Mouse (Mus musculus): Measurements from ENCODE around the gene Olfr764-ps1. TPM values are rescaled to one million over a fixed set of nuclear protein-coding genes. Genes with fewer than 3 reads are reported as not detected.
"Not testable (repeated sequence)": the region's sequence is repeated elsewhere in the genome, so short reads cannot be mapped to it uniquely, and the experiment has no call there.

Gene Olfr764-ps1
- polyA plus RNA-seq, 1 experiment = not detected

GRCm38 (mm10) chr10:129014477-129014876 is 25.2 kb downstream of the Olfr764-ps1 start:
- no peak overlapping the region for H3K4me3 ChIP-seq (ENCODE audit: control insufficient read depth, insufficient read depth, low read length)
- no peak for DNase-seq
- no peaks in the 10 kb centered on the region; the same call in 1 of the 2 replicates for H3K4me1 ChIP-seq (replicated peaks; ENCODE audit: control insufficient read depth, insufficient read depth, low read length)
- TF ChIP-seq POLR2A (IDR thresholded peaks at IDR 0.05; ENCODE audit: control insufficient read depth, extremely low read depth, insufficient read depth, low read length, poor library complexity) (no peak), CTCF (IDR thresholded peaks at IDR 0.05; ENCODE audit: borderline replicate concordance, control insufficient read depth, extremely low read depth, insufficient read depth, low read length, poor library complexity) (no peak)
- no peaks in the 10 kb centered on the region for H3K36me3 ChIP-seq (ENCODE audit: control insufficient read depth, insufficient read depth, low read length)
- H3K27me3 ChIP-seq (ENCODE audit: control insufficient read depth, insufficient read depth, low read length) = no peaks in the 10 kb centered on the region
- H3K27ac ChIP-seq (ENCODE audit: control insufficient read depth, insufficient read depth, low read length) = no peak overlapping the region

DNA sequence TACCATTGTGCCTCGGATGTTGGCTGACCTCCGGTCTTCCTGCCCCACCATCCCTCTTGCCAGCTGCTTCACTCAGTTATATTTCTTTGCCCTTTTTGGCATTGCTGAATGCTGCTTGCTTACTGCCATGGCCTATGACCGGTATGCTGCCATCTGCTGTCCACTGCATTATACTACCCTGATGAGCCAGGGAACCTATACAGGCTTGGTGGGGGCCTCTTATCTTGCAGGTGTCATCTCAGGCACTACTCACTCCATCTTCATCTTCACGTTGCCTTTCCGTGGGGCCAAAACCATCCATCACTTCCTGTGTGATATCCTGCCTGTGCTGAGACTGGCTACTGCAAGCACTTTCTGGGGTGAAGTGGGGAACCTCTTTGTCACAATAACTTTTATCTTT is 28.2 kb downstream of the Olfr764-ps1 start:
- not testable (repeated sequence) for DNase-seq; H3K27me3 ChIP-seq (ENCODE audit: control insufficient read depth, insufficient read depth, low read length); H3K27ac ChIP-seq (ENCODE audit: control insufficient read depth, insufficient read depth, low read length); H3K4me3 ChIP-seq (ENCODE audit: control insufficient read depth, insufficient read depth, low read length); H3K4me1 ChIP-seq (replicated peaks; ENCODE audit: control insufficient read depth, insufficient read depth, low read length); H3K36me3 ChIP-seq (ENCODE audit: control insufficient read depth, insufficient read depth, low read length)
- 65% methylated on average over 2 of the region's 5 CpGs for WGBS

DNA sequence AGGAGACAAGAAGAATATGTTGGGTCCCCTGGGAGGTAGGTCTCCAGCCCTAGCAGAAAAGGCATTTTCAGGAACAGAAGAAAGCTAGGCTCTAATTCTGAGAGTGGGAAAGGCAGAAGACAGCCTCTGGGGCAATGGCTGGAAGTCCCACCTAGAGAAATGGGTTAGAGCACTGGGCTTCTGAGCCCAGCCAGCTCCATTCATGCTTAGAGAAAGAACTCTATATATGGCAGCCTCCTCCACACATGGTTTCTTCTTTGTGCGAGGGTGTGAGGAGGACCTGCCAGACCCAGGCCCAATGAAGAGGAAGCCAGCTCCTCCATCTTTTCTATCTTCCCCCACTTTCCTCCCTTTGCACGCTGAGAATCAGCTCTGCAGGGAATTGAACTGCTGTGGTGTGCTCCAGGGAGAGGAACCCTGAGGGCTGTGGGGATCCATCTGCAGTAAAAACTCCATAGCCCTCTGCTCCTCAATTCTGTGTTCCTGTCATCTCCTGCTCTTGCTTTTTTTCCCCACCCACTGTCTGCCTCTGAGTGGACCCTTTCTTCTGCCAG is 29.3 kb downstream of the Olfr764-ps1 start, which contains the start of gene Olfr763:
Olfr763 (plus strand) TSS at position 504 of the 554 bp plus-strand sequence.
- no peak for TF ChIP-seq POLR2A (IDR thresholded peaks at IDR 0.05; ENCODE audit: control insufficient read depth, extremely low read depth, insufficient read depth, low read length, poor library complexity)
- no peak for TF ChIP-seq CTCF (IDR thresholded peaks at IDR 0.05; ENCODE audit: borderline replicate concordance, control insufficient read depth, extremely low read depth, insufficient read depth, low read length, poor library complexity)
- H3K4me1 ChIP-seq (replicated peaks; ENCODE audit: control insufficient read depth, insufficient read depth, low read length) = no peaks in the 10 kb centered on the region; the same call in 1 of the 2 replicates
- H3K4me3 ChIP-seq (ENCODE audit: control insufficient read depth, insufficient read depth, low read length) = no peak within 1 kb of the TSS
- H3K27ac ChIP-seq (ENCODE audit: control insufficient read depth, insufficient read depth, low read length) = no peak within 1 kb of the TSS
- no peaks in the 10 kb centered on the region for H3K27me3 ChIP-seq (ENCODE audit: control insufficient read depth, insufficient read depth, low read length)
- 69% methylated on average over 2 of the region's 2 CpGs for WGBS
- H3K36me3 ChIP-seq (ENCODE audit: control insufficient read depth, insufficient read depth, low read length) = no peaks in the 10 kb centered on the region
- DNase-seq = no peak

GRCm38 (mm10) chr10:129004032-129004920 is 35.4 kb downstream of the Olfr764-ps1 start:
- Histone ChIP-seq H3K27me3 (ENCODE audit: control insufficient read depth, insufficient read depth, low read length) (no peaks in the 10 kb centered on the region), H3K27ac (ENCODE audit: control insufficient read depth, insufficient read depth, low read length) (no peak overlapping the region), H3K4me1 (replicated peaks; ENCODE audit: control insufficient read depth, insufficient read depth, low read length) (no peaks in the 10 kb centered on the region), H3K4me3 (ENCODE audit: control insufficient read depth, insufficient read depth, low read length) (no peak overlapping the region), H3K36me3 (ENCODE audit: control insufficient read depth, insufficient read depth, low read length) (no peaks in the 10 kb centered on the region)
- DNase-seq = no peak
- no peak for TF ChIP-seq POLR2A (IDR thresholded peaks at IDR 0.05; ENCODE audit: control insufficient read depth, extremely low read depth, insufficient read depth, low read length, poor library complexity)
- TF ChIP-seq CTCF (IDR thresholded peaks at IDR 0.05; ENCODE audit: borderline replicate concordance, control insufficient read depth, extremely low read depth, insufficient read depth, low read length, poor library complexity) = no peak
- 84% methylated on average over 14 of the region's 14 CpGs for WGBS

DNA sequence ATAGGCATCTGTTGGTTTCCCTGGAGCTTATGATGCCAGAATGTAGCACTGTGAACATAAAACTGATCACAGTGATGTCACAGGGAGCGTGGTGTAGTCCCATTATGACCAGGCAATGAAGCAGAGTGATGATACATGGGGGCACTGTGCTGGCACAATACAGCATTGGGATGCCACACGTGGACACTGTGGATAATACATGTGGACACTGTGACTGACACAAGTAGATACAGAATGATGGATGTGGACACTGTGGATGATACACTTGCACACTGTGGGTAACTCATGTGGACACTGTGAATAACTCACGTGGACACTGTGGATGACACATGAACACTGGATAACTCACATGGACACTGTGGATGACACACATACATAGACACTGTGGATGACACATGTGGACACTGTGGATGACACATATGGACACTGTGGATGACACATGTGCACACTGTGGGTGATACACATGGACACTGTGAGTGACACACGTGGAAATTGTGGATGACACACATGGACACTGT is 43.1 kb downstream of the Olfr764-ps1 start:
- no peak for DNase-seq
- H3K27me3 ChIP-seq (ENCODE audit: control insufficient read depth, insufficient read depth, low read length) = no peaks in the 10 kb centered on the region
- H3K4me1 ChIP-seq (replicated peaks; ENCODE audit: control insufficient read depth, insufficient read depth, low read length) = no peaks in the 10 kb centered on the region; the same call in 1 of the 2 replicates
- no peak for TF ChIP-seq CTCF (IDR thresholded peaks at IDR 0.05; ENCODE audit: borderline replicate concordance, control insufficient read depth, extremely low read depth, insufficient read depth, low read length, poor library complexity)
- H3K4me3 ChIP-seq (ENCODE audit: control insufficient read depth, insufficient read depth, low read length) = no peak overlapping the region
- no peak overlapping the region for H3K27ac ChIP-seq (ENCODE audit: control insufficient read depth, insufficient read depth, low read length)
- no peaks in the 10 kb centered on the region for H3K36me3 ChIP-seq (ENCODE audit: control insufficient read depth, insufficient read depth, low read length)
- WGBS = 84% methylated on average over 4 of the region's 4 CpGs

DNA sequence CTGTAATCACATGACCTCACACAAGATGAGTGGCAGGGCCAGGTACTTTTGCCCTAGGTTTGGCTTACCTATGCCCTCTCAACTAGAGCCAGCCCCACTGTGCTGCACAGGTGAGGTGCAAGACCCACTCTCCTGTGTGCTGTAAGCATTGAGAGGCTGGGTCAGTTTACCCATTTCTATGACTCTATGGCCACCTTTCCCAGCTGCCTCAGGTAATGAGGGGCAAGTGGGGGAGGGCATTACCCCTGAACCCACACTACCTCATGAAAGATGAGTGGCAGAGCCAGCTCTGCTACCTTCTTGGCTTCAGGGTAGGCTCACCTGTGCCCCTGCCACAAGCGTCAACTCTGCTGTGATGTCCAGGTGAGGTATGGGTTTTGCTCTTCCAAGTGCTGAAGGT is 43.9 kb downstream of the Olfr764-ps1 start:
- TF ChIP-seq CTCF (IDR thresholded peaks at IDR 0.05; ENCODE audit: borderline replicate concordance, control insufficient read depth, extremely low read depth, insufficient read depth, low read length, poor library complexity) = no peak
- no peak for TF ChIP-seq POLR2A (IDR thresholded peaks at IDR 0.05; ENCODE audit: control insufficient read depth, extremely low read depth, insufficient read depth, low read length, poor library complexity)
- H3K4me1 ChIP-seq (replicated peaks; ENCODE audit: control insufficient read depth, insufficient read depth, low read length) = peaks cover 5% of the 10 kb centered on the region
- no peak overlapping the region for H3K27ac ChIP-seq (ENCODE audit: control insufficient read depth, insufficient read depth, low read length)
- no peaks in the 10 kb centered on the region for H3K36me3 ChIP-seq (ENCODE audit: control insufficient read depth, insufficient read depth, low read length)
- no peaks in the 10 kb centered on the region for H3K27me3 ChIP-seq (ENCODE audit: control insufficient read depth, insufficient read depth, low read length)
- WGBS = 97% methylated on average over 1 of the region's 1 CpGs
- DNase-seq = no peak
- no peak overlapping the region for H3K4me3 ChIP-seq (ENCODE audit: control insufficient read depth, insufficient read depth, low read length)
